Mouse (Mus musculus) cerebellum, adult 11-12 months (tissue): ENCODE results near the gene Abhd4.

Source experiments
- DNase-seq: peaks from one replicate; pipeline ENCODE4 v3.0.0; 2022

Abhd4 gene

DNA sequence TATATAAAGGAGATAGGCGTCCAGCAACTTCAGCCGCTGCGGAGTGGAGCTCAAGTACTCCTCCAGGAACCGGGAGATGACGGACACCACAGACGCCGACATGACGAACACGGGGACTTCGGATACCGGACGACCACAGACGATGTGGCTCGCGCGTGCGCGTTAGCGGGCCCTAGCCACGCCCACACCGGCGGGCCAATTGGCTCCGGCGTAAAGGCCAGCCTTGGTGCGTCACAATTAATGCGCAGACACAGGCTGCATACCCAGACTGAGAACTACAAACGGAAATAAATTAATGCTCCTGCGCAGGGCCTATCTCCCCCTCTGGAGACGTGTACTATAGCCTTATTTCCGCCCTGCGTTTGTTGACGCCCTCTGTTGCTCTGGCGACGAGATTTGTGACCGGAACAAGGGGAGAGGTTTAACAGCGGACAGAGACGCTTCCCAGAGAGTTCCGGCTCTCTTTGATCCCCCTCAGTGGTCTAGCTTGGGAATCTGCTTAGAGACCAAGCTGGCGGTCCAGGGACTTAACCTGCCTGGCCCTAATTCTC, at the start of gene Abhd4, which contains the start of gene Dad1:
TSS of gene Abhd4 (plus strand) at position 448 of the 551 bp plus-strand sequence.
TSS of gene Dad1 (minus strand) at position 364 of the 551 bp plus-strand sequence.
- DNase-seq: peak; percentile 98

DNA sequence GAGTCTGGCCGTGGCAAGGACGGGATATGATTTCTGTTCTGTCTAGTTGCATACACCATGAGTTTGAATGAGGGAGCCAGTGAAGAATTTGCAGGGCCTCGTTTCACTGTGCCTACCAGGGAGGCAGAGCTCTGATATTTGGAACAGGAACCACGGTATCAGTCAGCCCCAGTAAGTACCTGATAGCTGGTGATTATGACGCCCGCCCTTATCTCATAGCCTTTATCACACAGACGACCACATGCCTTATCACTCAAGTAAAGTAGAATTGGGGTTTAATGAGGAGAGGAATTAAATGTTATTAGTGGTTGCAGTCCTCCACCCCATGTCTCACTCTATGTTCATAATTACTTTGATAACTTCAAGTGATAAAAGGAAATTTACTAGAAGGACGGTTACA, 49.7 kb upstream of the Abhd4 start:
- no peak for DNase-seq

DNA sequence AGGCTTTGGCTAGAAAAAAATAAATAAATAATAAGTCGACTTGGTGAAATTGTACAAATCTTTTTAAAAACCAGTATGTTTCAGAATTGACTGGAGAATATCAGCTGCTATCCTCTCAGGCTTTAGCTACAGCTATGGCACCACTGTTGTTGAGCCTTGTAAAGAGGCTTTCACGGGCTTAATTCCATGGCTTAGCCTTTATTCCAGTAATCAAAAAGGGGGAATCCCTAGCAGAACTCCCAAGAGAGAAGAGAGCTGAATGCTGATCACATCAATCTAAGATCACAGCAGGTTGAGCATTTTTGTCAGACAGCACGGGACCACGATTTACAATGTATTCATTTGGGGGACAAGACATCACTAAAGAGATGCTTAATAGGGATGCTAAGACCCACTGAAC, 49.2 kb upstream of the Abhd4 start:
- DNase-seq: no peak

DNA sequence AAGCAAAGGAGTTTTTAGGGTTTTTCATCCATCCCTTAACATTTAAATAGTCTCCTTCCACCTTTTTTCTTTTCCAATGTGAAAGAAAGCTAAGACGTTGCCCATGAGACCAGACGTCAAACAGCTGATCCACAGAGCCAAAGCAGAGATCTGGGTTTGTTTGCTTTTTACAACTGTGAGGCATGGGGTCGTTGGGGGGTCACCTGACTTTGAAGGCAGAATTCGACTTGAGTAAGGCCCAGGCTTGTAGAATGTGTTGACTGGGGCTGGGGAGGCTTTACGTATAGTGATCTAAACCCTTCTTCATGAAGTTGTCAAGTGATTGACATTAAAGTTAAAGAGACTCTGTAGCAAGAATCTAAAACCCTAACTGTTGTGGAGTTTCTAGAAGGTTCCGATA, 48.1 kb upstream of the Abhd4 start:
- no peak for DNase-seq

DNA sequence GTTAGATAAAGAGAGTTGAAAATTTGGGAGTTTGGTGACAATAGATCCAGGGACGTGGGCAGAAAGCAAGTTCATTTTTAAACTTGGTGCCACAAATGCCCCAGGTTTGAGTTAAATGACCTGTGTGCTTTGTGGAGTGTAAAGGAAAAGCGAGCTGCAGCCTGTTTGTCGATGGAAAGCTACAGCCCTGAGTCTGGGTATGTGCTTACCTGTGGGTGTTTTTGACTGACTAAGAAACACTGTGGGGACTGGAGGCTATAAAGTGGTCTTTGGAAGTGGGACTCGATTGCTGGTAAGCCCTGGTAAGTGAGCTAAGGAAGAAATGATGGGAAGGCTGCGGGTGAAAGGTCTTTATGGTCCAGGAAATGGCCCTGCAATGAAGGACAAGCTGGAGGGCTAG, 47.7 kb upstream of the Abhd4 start:
- no peak for DNase-seq

DNA sequence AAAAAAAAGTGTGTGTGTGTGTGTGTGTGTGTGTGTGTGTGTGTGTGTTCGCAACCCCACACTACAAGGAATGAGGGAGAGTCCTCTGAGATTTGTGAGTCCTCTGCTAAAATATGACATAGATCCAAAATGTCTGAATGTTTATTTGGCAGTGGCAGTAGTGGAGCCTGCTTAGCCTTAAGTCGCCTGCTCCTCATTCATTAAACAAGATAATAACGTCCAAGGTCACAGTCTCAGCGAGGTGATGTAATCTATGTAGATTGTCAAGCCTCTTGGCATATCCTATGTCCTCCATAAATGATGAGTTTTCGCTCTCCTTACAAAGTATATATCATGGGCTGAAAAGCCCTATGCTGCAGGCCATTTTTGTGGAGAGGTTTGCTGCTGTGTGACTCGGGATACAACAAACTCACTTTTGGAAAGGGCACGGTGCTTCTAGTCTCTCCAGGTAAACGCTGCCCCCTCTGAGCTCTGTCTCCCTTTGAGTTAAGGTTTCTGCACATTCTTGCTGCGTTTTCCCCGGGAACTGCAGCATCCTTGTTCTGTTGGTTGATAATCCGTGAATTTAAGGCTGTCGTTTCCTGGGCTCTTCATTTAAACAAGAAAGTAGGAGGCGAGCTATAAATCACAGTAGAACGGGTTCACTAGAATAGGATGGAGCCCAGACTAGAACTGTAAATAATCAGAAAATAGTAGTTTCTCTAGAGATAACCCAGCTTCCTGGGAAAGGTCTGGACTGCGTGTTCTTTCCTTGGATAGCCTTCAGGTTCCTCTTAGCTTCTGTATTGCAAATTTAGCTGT, 47.0 kb upstream of the Abhd4 start:
- DNase-seq: no peak

DNA sequence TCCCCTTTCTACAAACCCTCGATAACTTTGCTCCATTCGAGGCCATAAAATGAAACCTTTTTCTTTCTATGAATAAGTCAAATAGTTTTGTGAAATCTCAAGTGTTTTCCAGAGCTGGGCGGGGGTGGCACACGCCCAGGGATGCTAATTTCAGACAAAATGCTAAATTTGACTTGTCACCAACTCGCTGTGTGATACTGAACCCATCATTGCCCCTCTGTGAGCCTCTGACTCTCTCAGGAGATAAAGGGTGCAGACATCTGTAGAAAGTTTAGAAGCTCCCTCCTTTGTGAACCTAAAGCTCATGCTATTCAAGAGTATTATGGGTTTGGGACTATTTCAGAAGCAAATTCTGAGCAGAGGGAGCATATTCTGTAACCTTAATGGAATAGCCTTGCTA, 46.1 kb upstream of the Abhd4 start:
- no peak for DNase-seq

DNA sequence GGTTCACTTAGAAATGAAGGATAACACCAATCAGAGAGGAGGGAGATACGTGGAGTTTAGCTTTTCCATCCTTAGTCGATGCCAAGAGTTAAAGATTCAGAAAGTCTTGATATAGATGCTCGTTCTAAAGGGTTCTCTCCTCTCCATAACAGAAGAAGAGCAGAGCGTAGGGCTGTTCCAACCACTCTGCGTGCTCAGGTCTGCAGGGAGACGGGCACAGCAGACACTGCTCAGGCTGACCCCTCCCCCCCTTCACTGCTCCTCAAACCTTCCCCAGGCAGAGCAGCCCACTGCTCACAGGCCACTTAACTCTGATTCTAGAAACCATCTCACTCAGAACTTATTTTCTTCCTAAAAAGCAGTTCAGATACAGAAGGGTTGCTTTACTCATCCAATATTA, 45.2 kb upstream of the Abhd4 start:
- DNase-seq: no peak

DNA sequence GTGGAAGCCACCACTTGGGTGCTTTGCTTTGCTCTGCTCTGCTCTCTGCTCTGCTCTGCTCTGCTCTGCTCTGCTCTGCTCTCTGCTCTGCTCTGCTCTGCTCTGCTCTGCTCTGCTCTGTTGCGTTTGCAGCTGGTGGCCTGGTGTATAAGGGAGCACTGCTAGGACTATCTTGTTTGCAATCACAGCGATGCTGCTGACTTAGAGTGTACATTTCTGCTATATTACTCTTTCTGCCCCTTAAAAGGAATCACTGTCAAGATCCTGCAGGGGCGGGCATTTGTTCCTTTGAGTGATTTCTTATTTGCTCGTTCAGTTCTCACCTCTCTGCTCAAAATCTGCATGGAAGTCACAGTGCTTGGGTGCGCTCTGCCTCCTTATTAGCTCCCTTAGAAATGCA, 44.1 kb upstream of the Abhd4 start:
- no peak for DNase-seq

DNA sequence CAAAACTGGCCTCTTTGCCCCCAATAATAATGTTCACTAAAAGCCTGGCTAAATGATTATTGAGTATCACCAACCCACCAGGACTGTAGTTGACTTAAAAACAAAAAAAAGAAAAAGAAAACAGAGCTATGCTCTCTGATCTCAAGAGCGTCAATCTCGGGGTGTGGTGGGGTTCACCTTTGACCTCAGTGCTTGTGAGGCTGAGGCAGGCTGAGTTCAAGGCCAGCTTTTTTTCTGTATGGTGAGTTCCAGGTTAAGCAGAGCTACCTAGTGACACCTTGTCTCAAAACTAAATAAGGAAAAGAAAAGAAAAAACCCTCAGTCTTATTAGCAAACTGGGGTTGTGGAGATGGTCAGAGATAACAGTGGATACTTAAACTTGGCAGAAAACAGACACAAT, 43.6 kb upstream of the Abhd4 start:
- DNase-seq: no peak

DNA sequence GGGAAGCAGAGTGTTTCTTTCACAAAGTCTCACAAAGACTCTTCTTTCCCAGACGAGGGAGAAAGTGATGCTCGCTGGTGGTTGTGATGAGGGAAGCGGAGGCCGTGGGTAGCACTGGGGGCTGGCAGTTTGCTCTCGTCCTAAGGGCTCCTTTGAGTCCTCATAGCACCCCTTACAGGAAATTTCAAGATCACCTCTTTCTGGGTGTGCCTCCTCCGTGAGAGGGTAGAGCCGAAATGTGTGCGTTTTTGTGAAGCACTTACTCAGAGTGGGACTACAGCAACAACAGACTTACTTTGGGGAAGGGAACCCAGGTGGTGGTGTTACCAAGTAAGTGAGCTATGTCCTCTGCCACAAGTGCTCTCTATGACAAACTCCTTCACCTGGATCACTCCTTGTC, 42.8 kb upstream of the Abhd4 start:
- no peak for DNase-seq

DNA sequence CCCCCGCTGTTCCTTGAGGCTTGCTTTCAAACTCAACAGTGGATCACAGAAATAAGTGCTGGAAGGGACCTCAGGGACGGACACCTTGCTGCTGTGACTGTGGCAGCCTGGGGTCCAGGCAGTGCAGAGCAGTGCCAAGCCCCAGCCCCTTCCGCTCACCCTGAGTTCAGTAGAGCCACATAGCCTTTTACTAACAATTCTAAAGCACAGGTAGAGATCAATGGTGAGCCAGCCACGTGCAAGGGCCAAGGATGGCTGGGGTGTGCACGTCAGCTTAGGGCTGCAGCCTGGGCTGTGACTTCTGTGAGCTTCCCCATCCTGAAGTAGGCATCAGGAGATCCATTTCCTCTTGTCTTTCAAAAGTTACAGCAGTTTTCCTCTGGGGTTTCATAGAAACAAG, 42.2 kb upstream of the Abhd4 start:
- no peak for DNase-seq

DNA sequence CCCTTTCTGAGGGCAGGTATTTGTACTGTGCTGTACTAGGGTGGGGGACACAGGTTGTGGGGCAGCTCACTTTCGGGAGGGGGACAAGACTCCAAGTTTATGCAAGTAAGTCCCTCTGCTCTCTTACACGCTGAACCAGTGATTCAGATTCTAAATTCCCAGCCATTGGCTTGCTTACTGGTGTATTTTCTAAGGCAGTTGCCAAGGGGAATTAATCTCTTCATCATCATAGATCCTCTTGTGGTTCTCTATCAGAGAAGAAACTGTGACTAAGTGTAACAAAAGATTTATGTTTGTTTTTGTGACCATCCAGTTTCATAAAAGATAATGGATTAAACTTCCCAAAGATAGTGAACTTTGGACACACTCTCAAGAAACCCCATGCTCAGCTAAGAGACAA, 40.3 kb upstream of the Abhd4 start:
- DNase-seq: no peak

DNA sequence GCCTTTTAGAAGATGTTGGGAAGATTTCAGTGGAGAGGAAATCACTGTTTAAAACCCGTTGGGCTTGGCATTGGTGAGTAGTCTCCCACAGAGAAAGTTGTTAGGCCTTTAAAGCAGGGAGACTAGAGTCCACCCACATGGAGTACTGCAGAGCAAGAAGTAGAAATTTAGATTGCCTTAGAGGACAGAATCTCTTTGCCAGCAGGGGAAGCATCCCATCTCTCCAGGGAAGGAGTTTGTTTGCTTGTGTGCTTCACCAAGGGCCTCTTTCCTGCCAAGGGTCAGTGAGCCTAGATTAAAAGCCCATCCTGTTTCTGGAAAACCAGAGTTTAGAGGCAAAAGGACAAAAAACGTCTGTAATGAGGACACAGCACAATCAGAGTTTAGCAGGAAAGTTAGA, 39.5 kb upstream of the Abhd4 start:
- no peak for DNase-seq

DNA sequence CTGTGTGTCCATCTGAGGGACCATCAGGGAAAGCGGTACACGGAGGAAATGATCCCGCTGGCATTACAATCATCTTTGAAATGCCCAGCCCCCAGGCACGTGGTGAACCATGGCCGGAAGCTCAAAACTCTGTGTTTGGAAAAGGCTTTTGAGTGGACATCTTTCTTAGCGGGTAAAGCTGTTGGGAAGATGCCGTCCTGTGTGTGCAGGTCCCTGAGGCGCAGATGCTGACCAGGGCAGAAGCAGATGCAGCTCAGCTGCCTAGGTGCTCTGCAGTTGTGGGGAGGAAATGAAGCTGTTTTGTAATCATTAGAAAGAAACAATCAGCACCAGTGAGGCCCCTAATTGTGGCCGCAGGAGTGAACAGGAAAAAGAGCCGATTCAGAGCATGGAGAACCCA, 39.1 kb upstream of the Abhd4 start:
- no peak for DNase-seq

DNA sequence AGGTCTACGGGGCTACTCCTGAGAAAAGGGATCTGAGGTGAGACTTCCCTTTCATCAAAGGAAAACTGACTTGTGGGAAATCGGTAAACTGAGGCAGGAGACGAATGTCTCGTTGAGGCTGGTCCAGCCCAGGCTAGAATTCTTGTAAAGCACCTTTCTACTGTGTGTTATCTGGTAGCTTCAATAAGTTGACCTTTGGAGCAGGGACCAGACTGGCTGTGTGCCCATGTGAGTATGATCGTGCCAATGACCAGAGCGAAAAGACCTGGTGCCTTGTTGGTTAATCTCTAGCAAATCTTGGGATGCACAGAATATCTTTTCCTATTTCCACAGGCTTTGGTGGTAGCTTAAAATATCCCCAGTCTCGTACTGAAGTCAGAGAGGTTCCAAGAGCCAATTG, 37.9 kb upstream of the Abhd4 start:
- DNase-seq: no peak

DNA sequence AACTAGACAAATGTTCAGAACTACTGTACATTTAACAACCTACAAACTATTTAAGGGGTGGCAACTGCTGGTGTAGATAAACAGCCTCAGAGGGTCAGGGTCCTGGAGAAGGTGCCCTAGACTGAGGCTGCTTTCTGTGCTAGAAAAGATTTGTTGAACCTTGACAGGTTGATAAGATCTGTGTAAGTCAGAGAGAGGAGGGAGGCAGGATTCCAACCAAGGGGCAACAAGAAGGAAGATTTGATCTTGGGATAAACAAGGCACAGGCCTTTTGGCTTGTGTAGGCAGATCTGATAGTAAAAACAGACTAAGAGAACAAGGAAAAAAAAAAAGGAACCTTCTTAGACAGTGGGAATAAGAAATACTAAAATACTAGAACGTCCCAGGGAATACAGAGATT, 35.8 kb upstream of the Abhd4 start:
- DNase-seq: no peak

DNA sequence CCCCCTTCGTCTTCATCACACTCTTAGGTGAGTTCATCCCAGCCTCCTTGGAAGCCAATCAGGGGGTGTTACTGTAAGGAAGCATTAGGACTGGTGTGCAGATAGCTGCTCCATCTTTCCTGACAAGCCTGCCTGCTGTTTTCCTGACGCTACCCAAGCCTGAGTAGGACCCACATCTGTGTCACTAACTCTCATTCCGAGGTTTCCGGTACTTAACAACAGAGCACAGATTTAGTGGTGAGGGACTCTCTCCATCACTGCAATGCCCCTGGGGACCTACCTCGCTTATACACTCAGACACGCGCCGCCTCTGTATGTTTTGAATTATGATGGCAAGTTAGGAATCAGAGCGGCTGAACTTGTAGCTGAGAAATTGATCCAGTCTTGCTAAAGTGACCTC, 35.3 kb upstream of the Abhd4 start:
- DNase-seq: no peak

DNA sequence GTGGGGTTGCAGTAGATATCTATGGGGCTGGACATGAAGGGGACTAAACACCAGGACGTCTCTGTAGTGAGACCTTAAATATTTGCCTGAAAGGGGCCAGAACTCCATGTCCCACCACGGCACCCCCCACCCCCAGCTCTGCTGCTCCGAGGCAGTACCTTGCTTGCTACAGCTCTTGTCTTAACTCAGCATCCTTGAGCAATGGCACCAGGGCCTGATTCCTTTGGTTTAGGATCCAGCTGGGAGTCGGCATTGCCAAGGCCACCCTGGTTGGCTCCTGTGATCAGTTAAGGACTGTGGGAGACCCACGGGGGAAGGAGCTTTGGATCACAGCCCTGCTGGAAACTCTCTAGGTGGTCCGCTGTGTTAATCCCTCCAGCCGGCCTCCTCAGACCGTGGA, 34.7 kb upstream of the Abhd4 start:
- DNase-seq: no peak

DNA sequence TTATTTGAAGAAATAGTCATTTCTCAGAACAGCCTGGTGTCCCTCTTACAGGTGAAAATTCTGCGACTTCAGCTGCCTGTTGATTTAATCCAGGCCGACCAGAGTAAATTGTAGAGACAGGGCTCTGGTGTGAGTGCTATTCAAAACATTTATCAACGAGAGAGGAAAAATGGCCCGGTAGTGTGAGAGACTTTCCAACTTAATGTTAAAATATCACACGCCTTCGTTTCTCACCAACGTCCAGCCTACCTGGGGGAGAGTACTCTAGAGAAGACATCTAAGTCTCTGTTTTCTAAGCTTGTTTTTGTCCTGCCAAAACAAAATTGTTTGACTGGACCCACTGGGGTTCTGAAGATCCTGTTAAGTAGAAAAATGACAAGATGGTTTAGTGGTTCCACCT, 34.1 kb upstream of the Abhd4 start:
- DNase-seq: no peak

DNA sequence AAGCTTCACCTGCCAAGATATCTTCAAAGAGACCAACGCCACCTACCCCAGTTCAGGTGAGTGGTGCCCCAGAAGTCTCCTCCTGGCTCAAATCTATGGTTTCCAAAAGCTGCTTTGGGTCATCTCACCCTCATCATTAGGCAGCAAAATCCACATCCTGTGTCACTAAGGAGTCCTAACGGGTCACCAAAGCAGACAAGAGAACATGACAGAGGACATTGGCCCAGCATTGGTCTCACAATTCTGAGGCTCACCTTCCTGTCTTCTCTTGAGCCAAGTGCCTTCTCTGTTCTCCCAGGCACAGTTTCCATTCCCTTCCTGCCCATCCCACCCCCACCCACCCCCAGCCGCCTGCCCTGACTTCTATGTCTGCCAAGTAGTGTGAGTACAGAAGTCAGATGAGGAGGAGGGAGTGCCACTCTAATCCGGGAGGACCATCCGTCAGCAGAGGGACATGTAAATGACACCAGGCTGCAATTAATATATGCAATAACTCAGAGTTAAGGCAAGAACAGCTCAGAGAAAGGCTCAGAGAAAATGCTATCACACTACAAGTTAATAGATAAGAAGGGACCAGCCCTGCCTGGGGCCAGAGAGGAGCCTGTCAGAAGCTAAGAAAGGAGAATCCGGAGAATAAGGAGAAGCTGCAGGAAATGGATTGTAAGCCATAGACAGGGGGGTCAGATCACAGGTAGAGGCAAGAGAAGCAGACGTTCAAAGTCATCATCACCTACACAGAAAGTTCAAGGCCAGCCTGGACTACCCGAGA, 33.1 kb upstream of the Abhd4 start:
- DNase-seq: no peak

DNA sequence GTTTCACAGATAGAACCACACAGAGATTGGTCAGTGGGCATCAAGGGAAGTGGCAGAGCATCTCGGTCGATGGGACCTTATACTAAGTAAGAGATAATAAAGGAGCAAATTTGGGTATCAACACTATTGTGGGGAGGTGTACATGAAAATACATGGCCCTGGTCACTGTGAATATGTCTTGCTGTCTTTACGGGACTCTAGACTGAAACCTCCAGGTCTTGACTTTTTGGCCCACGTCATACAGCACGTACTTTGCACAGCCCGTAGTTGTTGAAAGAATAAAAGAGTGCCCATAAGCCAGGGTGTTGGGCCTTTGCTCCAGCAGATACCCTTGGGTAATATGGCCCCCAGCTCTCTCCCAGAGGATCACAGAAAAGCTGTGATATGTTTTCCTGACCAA, 32.3 kb upstream of the Abhd4 start:
- no peak for DNase-seq

DNA sequence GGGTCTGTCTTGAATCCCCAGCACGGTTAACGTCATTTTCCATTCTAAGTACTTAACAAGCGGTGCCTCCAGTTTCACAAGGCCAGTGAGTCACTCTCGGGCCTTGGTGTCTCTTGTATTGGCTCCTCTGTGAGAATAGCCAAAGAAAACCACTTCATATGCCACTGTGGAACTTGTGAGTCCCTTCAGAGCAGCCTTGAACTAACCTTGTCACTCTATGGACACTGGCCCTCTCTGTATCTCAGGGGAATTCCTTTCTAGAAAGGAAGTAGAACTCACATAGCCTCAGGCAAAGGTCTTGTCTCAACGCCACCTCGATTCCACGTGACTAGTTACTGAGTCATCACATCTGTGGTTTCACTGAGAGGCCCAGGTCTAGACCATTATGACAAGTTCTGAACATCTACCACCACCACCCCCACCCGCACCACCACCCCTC, 31.7 kb upstream of the Abhd4 start:
- no peak for DNase-seq
